Mouse (Mus musculus) midbrain, embryonic 12.5 days (tissue): ENCODE results near the gene Oog4. TPM values are rescaled to one million over a fixed set of nuclear protein-coding genes. Genes with fewer than 3 reads are reported as not detected.
"Not testable (repeated sequence)": the region's sequence is repeated elsewhere in the genome, so short reads cannot be mapped to it uniquely, and the experiment has no call there.

Experiments used
- ATAC-seq: fragments of 200-750 bp; cut with Nextera tagmentation; 2 replicates; pipeline ENCODE4 v1.8.0; 2017; ENCODE audit warnings: low read depth, moderate TSS enrichment, moderate library complexity; ENCODE audit not compliant: low FRiP score
- H3K27ac ChIP-seq: fragments of 300-500 bp; sonication (generic); replicated peaks from 2 replicates; pipeline ENCODE4 v1.5.1; 2016; ENCODE audit warnings: mild to moderate bottlenecking
- H3K27me3 ChIP-seq: fragments of 300-500 bp; sonication (generic); 2 replicates; pipeline ENCODE4 v1.6.1; 2016; ENCODE audit warnings: mild to moderate bottlenecking
- H3K36me3 ChIP-seq: fragments of 300-500 bp; sonication (generic); 2 replicates; pipeline ENCODE4 v1.6.1; 2016
- H3K4me1 ChIP-seq: fragments of 300-500 bp; sonication (generic); 2 replicates; pipeline ENCODE4 v1.6.1; 2016
- H3K4me2 ChIP-seq: fragments of 300-500 bp; sonication (generic); replicated peaks from 2 replicates; pipeline ENCODE4 v1.6.1; 2016; ENCODE audit warnings: mild to moderate bottlenecking, moderate library complexity
- H3K4me3 ChIP-seq: fragments of 300-500 bp; sonication (generic); 2 replicates; pipeline ENCODE4 v1.5.1; 2016; ENCODE audit warnings: mild to moderate bottlenecking
- H3K9ac ChIP-seq: fragments of 300-500 bp; sonication (generic); replicated peaks from 2 replicates; pipeline ENCODE4 v1.6.1; 2016; ENCODE audit warnings: mild to moderate bottlenecking, moderate library complexity
- H3K9me3 ChIP-seq: fragments of 300-500 bp; sonication (generic); 2 replicates; pipeline ENCODE4 v1.6.1; 2016; ENCODE audit warnings: mild to moderate bottlenecking
- WGBS: fragments of 180-500 bp; shearing (Covaris S2); methylation state at CpG from one replicate; pipeline ENCODE4 v1.1.7; 2016; 5-methylcytosine and 5-hydroxymethylcytosine counted together
- polyA plus RNA-seq: library from polyadenylated mRNA; unstranded; fragments of >200 nt; fragmentation: Nextera tagmentation; extraction: Ambion mirVana; gene quantifications from 2 replicates; pipeline ENCODE4 v1.2.1, GENCODE M21; 2016

Gene Oog4
- not detected in 2 replicates for polyA plus RNA-seq

DNA sequence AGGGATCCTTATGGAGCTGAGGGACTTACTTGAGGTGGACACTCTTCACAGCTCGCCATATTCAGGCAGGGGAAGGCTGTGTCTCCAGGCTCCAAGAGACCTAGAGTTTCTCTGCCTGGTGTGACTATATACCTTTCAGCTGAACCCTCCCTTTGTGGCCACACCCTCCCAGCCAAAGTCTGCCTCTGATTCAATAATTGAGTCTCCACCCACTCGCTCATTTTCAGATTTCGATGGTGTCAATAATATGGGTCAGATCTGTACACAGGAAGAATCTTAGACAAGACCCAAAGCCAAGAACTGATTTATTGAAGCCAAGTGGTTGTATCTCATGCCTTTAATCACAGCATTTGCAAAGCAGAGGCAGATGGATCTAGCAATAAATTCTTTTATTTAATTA, at the start of gene Oog4:
Oog4 (minus strand) TSS at position 101 of the 400 bp plus-strand sequence.
- no peak for ATAC-seq
- Histone ChIP-seq H3K27me3 (no peaks in the 10 kb centered on the region), H3K36me3 (no peaks in the 10 kb centered on the region), H3K4me1 (no peaks in the 10 kb centered on the region), H3K9me3 (0 out of 2 replicates have a peak, but pooled peaks cover 7% of the 10 kb centered on the region), H3K27ac (no peak within 1 kb of the TSS), H3K4me2 (no peak within 1 kb of the TSS), H3K9ac (no peak within 1 kb of the TSS), H3K4me3 (no peak within 1 kb of the TSS)
- WGBS = 88% methylated on average over 3 of the region's 3 CpGs

DNA sequence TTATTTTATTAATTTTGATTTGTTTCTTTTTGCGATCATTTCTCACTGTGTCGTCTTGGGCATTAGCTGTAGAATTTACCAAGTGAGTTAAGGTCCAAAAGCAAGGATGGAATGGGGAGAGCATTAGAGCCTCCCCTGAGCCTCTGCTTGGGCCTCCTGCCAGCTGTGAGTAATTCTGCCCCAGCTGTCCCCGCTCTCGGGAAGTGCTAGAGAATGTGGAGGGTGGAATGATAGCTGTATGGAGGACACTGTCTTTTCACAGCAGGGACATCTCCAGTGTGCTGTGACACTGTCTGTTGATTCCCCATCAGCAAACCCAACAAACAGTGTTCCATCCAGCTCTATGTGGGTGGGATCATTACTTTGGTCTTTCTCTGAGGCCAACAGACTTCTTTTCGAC, 23.4 kb downstream of the Oog4 start:
- not testable (repeated sequence) for H3K9ac ChIP-seq, H3K9me3 ChIP-seq, H3K27ac ChIP-seq, H3K4me2 ChIP-seq, H3K27me3 ChIP-seq, ATAC-seq, H3K4me1 ChIP-seq, H3K4me3 ChIP-seq
- H3K36me3 ChIP-seq = peaks cover 11% of the 10 kb centered on the region; the same call in 1 of the 2 replicates
- WGBS = 77% methylated on average over 5 of the region's 5 CpGs

GRCm38 (mm10) chr4:143414121-143414520, 36.0 kb downstream of the Oog4 start:
- H3K36me3 ChIP-seq = peaks cover 50% of the 10 kb centered on the region
- WGBS = 97% methylated on average over 3 of the region's 3 CpGs

GRCm38 (mm10) chr4:143413621-143414020, 36.5 kb downstream of the Oog4 start:
- peaks cover 45% of the 10 kb centered on the region for H3K36me3 ChIP-seq
- 0 out of 2 replicates have a peak, but pooled peaks cover 7% of the 10 kb centered on the region for H3K27me3 ChIP-seq
- ATAC-seq = no peak
- 100% methylated on average over 1 of the region's 1 CpGs for WGBS
- no peak overlapping the region for H3K4me3 ChIP-seq
- H3K4me2 ChIP-seq = peak overlapping the region; percentile 57
- H3K9me3 ChIP-seq = no peaks in the 10 kb centered on the region
- no peak overlapping the region for H3K27ac ChIP-seq
- H3K9ac ChIP-seq = no peak overlapping the region
- H3K4me1 ChIP-seq = peaks cover 4% of the 10 kb centered on the region

More at GRCm38 (mm10) chr4:143414121-143414520, 36.0 kb downstream of the Oog4 start:
- Histone ChIP-seq H3K27ac (no peak overlapping the region), H3K27me3 (0 out of 2 replicates have a peak, but pooled peaks cover 4% of the 10 kb centered on the region), H3K4me3 (no peak overlapping the region), H3K9ac (no peak overlapping the region), H3K9me3 (no peaks in the 10 kb centered on the region), H3K4me2 (no peak overlapping the region), H3K4me1 (peaks cover 4% of the 10 kb centered on the region)
- no peak for ATAC-seq

- under 1% methylated on average over 50 of the region's 50 CpGs for WGBS
- Histone ChIP-seq H3K4me3 (peak within 1 kb of the TSS; percentile 54), H3K4me1 (peaks cover 4% of the 10 kb centered on the region), H3K9me3 (no peaks in the 10 kb centered on the region), H3K9ac (peak within 1 kb of the TSS; percentile 59), H3K4me2 (peak within 1 kb of the TSS; percentile 57), H3K36me3 (peaks cover 33% of the 10 kb centered on the region), H3K27me3 (0 out of 2 replicates have a peak, but pooled peaks cover 9% of the 10 kb centered on the region), H3K27ac (peak within 1 kb of the TSS; percentile 84)
- ATAC-seq = peak; percentile 91
Measured at GRCm38 (mm10) chr4:143412219-143413092, 37.7 kb downstream of the Oog4 start, which contains the start of gene Pramef8. Pramef8 (plus strand) TSS chr4:143412426.

- Histone ChIP-seq H3K9ac (peak overlapping the region; percentile 59), H3K4me2 (peak overlapping the region; percentile 57), H3K27ac (no peak overlapping the region; the same call in 1 of the 2 replicates), H3K36me3 (peaks cover 26% of the 10 kb centered on the region), H3K4me1 (peaks cover 4% of the 10 kb centered on the region), H3K4me3 (peak overlapping the region; percentile 54), H3K27me3 (0 out of 2 replicates have a peak, but pooled peaks cover 9% of the 10 kb centered on the region), H3K9me3 (no peaks in the 10 kb centered on the region)
- peak; percentile 29 for ATAC-seq
- WGBS = 68% methylated on average over 5 of the region's 5 CpGs
Measured at GRCm38 (mm10) chr4:143411566-143412218, 38.4 kb downstream of the Oog4 start.

- H3K36me3 ChIP-seq = no peaks in the 10 kb centered on the region
- 84% methylated on average over 26 of the region's 26 CpGs for WGBS
- no peak within 1 kb of the TSS for H3K27ac ChIP-seq
- no peak within 1 kb of the TSS for H3K9ac ChIP-seq
- H3K4me1 ChIP-seq = no peaks in the 10 kb centered on the region
- ATAC-seq = no peak
- no peak within 1 kb of the TSS for H3K4me2 ChIP-seq
- peaks cover 2% of the 10 kb centered on the region; the same call in 1 of the 2 replicates for H3K27me3 ChIP-seq
- H3K9me3 ChIP-seq = no peaks in the 10 kb centered on the region
- no peak within 1 kb of the TSS for H3K4me3 ChIP-seq
Measured at GRCm38 (mm10) chr4:143394181-143394580, 55.9 kb downstream of the Oog4 start, which contains the start of gene Pramel1. Pramel1 (plus strand) TSS chr4:143394428.

GRCm38 (mm10) chr4:143388955-143389702, 61.0 kb downstream of the Oog4 start:
- Histone ChIP-seq H3K4me3 (peak overlapping the region; percentile 37), H3K27me3 (no peaks in the 10 kb centered on the region), H3K9ac (no peak overlapping the region; the same call in 1 of the 2 replicates), H3K27ac (no peak overlapping the region), H3K4me2 (peak overlapping the region; percentile 56), H3K9me3 (no peaks in the 10 kb centered on the region), H3K36me3 (no peaks in the 10 kb centered on the region), H3K4me1 (no peaks in the 10 kb centered on the region)
- 17% methylated on average over 19 of the region's 43 CpGs for WGBS
- peak; percentile 90 for ATAC-seq

Other genes starting within 250 kb of the Oog4 start
- gene Prdm2, start 237.3 kb downstream of the Oog4 start, polyA plus RNA-seq = 20.6 and 21.7 TPM in 2 replicates
- gene Pdpn, start 150.8 kb downstream of the Oog4 start, polyA plus RNA-seq = 101 and 109 TPM in 2 replicates
- 0.16 and 0.37 TPM in 2 replicates for gene Lrrc38, start 100.6 kb downstream of the Oog4 start, polyA plus RNA-seq
- gene Pramel1, start 55.9 kb downstream of the Oog4 start, polyA plus RNA-seq = not detected in 2 replicates
- gene Pramef8, start 37.9 kb downstream of the Oog4 start, polyA plus RNA-seq = 22.0 and 23.1 TPM in 2 replicates
- not detected in 2 replicates for gene Gm13043, start 61.0 kb upstream of the Oog4 start, polyA plus RNA-seq
- gene Gm13040, start 85.6 kb upstream of the Oog4 start, polyA plus RNA-seq = not detected in 2 replicates
- gene BC080695, start 101.4 kb upstream of the Oog4 start, polyA plus RNA-seq = not detected in 2 replicates
- gene Gm13057, start 101.4 kb upstream of the Oog4 start, polyA plus RNA-seq = not detected in 2 replicates
- not detected in 2 replicates for gene Gm13083, start 164.7 kb upstream of the Oog4 start, polyA plus RNA-seq
- gene Gm13088, start 206.9 kb upstream of the Oog4 start, polyA plus RNA-seq = not detected in 2 replicates